Mouse (Mus musculus): ENCODE data around the gene Foxo3. TPM values are rescaled to one million over a fixed set of nuclear protein-coding genes. Genes with fewer than 3 reads are reported as not detected.

Foxo3 gene
- polyA plus RNA-seq, 1 experiment from 2014 or later, result 9.3 TPM

- H3K4me2 ChIP-seq (replicated peaks; ENCODE audit: low read depth), result no peak overlapping the region
- H3K4me1 ChIP-seq (replicated peaks; ENCODE audit: control insufficient read depth, insufficient read depth, low read length), result peaks cover 6% of the 10 kb centered on the region; the same call in 1 of the 2 replicates
- no peak for TF ChIP-seq CTCF (IDR thresholded peaks at IDR 0.05; ENCODE audit: low read depth)
- H3K9ac ChIP-seq (ENCODE audit: low read depth, low read length), result no peak overlapping the region
- 50% methylated on average over 2 of the region's 2 CpGs for WGBS
- no peaks in the 10 kb centered on the region; the same call in 1 of the 2 replicates for H3K36me3 ChIP-seq (ENCODE audit: control insufficient read depth, insufficient read depth)
- H3K27ac ChIP-seq (ENCODE audit: low read depth, low read length), result no peak overlapping the region
- no peaks in the 10 kb centered on the region for H3K9me3 ChIP-seq (ENCODE audit: control insufficient read depth)
- ATAC-seq, result no peak
- H3K27me3 ChIP-seq (replicated peaks; ENCODE audit: control insufficient read depth, insufficient read depth, low read length), result no peaks in the 10 kb centered on the region
- no peak overlapping the region for H3K4me3 ChIP-seq (ENCODE audit: low read depth, low read length)
These were observed 26.6 kb downstream of the Foxo3 start for GRCm38 (mm10) chr10:42249965-42250364.

DNA sequence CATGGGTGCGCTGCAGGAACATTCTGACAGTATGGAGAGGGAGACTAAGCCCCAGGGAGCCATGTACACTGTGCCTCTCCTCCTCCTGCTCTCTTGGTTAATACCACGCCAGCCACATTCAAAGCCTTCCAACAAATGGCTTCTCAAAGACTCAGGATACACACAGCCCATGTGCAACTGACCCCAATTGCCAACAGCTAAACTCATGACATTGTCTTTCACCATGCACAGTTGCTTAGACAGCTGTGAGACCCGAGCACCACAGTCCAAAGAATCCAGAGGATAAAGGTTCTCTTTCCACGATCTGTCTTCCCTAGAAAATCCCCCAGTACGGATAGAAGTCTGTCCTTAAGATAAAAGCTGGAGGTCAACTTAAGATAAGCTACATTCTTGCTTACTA is 27.9 kb downstream of the Foxo3 start:
- no peak for ATAC-seq
- no peak for TF ChIP-seq CTCF (IDR thresholded peaks at IDR 0.05; ENCODE audit: low read depth)
- Histone ChIP-seq H3K4me2 (replicated peaks; ENCODE audit: low read depth) (no peak overlapping the region), H3K27me3 (replicated peaks; ENCODE audit: control insufficient read depth, insufficient read depth, low read length) (no peaks in the 10 kb centered on the region), H3K36me3 (ENCODE audit: control insufficient read depth, insufficient read depth) (no peaks in the 10 kb centered on the region; the same call in 1 of the 2 replicates), H3K4me3 (ENCODE audit: low read depth, low read length) (no peak overlapping the region), H3K4me1 (replicated peaks; ENCODE audit: control insufficient read depth, insufficient read depth, low read length) (peaks cover 6% of the 10 kb centered on the region; the same call in 1 of the 2 replicates), H3K9me3 (ENCODE audit: control insufficient read depth) (no peaks in the 10 kb centered on the region), H3K9ac (ENCODE audit: low read depth, low read length) (no peak overlapping the region), H3K27ac (ENCODE audit: low read depth, low read length) (0 out of 2 replicates have a peak overlapping the region, but pooled peaks have one; percentile 10)
- 53% methylated on average over 5 of the region's 5 CpGs for WGBS

DNA sequence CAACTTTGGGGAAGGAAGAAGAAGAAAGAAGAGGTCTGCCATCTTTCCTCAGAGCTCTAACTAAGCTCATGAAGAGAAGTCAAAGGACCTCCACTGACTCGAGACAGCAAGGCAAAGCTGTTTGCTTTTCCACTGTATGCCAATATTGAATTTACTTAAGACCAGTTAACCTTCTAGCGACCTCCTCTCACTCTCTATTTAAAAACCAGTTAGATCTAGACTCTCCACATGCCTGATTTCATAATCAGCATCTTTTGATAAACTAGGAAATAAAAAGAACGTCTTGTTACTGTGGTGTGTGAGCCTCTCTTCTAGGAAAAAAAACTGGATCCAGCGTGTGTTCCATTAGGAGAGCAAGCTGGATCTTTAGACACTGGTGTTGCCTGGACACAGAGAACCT is 28.4 kb downstream of the Foxo3 start:
- H3K9me3 ChIP-seq (ENCODE audit: control insufficient read depth), result no peaks in the 10 kb centered on the region
- H3K9ac ChIP-seq (ENCODE audit: low read depth, low read length), result no peak overlapping the region
- no peak overlapping the region for H3K4me3 ChIP-seq (ENCODE audit: low read depth, low read length)
- no peaks in the 10 kb centered on the region for H3K27me3 ChIP-seq (replicated peaks; ENCODE audit: control insufficient read depth, insufficient read depth, low read length)
- H3K4me2 ChIP-seq (replicated peaks; ENCODE audit: low read depth), result no peak overlapping the region
- no peak for ATAC-seq
- no peaks in the 10 kb centered on the region; the same call in 1 of the 2 replicates for H3K36me3 ChIP-seq (ENCODE audit: control insufficient read depth, insufficient read depth)
- 36% methylated on average over 4 of the region's 4 CpGs for WGBS
- no peak for TF ChIP-seq CTCF (IDR thresholded peaks at IDR 0.05; ENCODE audit: low read depth)
- H3K4me1 ChIP-seq (replicated peaks; ENCODE audit: control insufficient read depth, insufficient read depth, low read length), result peaks cover 6% of the 10 kb centered on the region; the same call in 1 of the 2 replicates
- H3K27ac ChIP-seq (ENCODE audit: low read depth, low read length), result no peak overlapping the region

GRCm38 (mm10) chr10:42247125-42247816 is 29.3 kb downstream of the Foxo3 start:
- ATAC-seq, result no peak

DNA sequence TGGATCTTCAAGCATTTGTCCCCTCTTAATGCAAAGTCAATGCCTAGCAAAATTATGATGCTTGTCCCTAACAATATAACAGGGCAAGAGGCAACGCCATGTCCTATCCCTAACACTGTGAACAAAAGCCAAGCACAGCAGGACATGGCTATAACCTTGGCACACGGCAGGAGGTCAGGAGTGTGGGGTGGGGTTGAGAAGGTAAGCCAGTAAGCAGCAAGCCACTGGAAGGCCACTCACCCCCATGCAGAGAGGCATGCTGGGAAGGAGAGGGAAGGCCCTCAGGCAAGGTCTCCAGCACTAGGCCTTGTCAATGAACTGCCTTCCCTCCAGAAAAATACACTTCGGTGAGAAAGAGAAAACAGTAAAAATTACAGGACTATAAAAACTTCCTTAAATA is 30.1 kb downstream of the Foxo3 start:
- peaks cover 6% of the 10 kb centered on the region; the same call in 1 of the 2 replicates for H3K4me1 ChIP-seq (replicated peaks; ENCODE audit: control insufficient read depth, insufficient read depth, low read length)
- WGBS, result 77% methylated on average over 3 of the region's 3 CpGs
- no peaks in the 10 kb centered on the region for H3K9me3 ChIP-seq (ENCODE audit: control insufficient read depth)
- no peak overlapping the region for H3K4me2 ChIP-seq (replicated peaks; ENCODE audit: low read depth)
- no peak overlapping the region for H3K4me3 ChIP-seq (ENCODE audit: low read depth, low read length)
- H3K9ac ChIP-seq (ENCODE audit: low read depth, low read length), result no peak overlapping the region
- no peaks in the 10 kb centered on the region for H3K27me3 ChIP-seq (replicated peaks; ENCODE audit: control insufficient read depth, insufficient read depth, low read length)
- ATAC-seq, result no peak
- H3K36me3 ChIP-seq (ENCODE audit: control insufficient read depth, insufficient read depth), result no peaks in the 10 kb centered on the region; the same call in 1 of the 2 replicates
- TF ChIP-seq CTCF (IDR thresholded peaks at IDR 0.05; ENCODE audit: low read depth), result no peak
- H3K27ac ChIP-seq (ENCODE audit: low read depth, low read length), result no peak overlapping the region

More at GRCm38 (mm10) chr10:42247125-42247816, 29.3 kb downstream of the Foxo3 start:
- Histone ChIP-seq H3K36me3 (ENCODE audit: control insufficient read depth, insufficient read depth) (no peaks in the 10 kb centered on the region; the same call in 1 of the 2 replicates), H3K27ac (ENCODE audit: low read depth, low read length) (no peak overlapping the region), H3K27me3 (replicated peaks; ENCODE audit: control insufficient read depth, insufficient read depth, low read length) (no peaks in the 10 kb centered on the region), H3K4me1 (replicated peaks; ENCODE audit: control insufficient read depth, insufficient read depth, low read length) (peaks cover 6% of the 10 kb centered on the region; the same call in 1 of the 2 replicates), H3K4me3 (ENCODE audit: low read depth, low read length) (no peak overlapping the region), H3K9ac (ENCODE audit: low read depth, low read length) (no peak overlapping the region), H3K4me2 (replicated peaks; ENCODE audit: low read depth) (no peak overlapping the region), H3K9me3 (ENCODE audit: control insufficient read depth) (no peaks in the 10 kb centered on the region)
- 45% methylated on average over 11 of the region's 11 CpGs for WGBS
- no peak for TF ChIP-seq CTCF (IDR thresholded peaks at IDR 0.05; ENCODE audit: low read depth)

GRCm38 (mm10) chr10:42245636-42246035 is 30.9 kb downstream of the Foxo3 start:
- Histone ChIP-seq H3K4me3 (ENCODE audit: low read depth, low read length) (no peak overlapping the region), H3K9me3 (ENCODE audit: control insufficient read depth) (no peaks in the 10 kb centered on the region), H3K36me3 (ENCODE audit: control insufficient read depth, insufficient read depth) (no peaks in the 10 kb centered on the region; the same call in 1 of the 2 replicates), H3K9ac (ENCODE audit: low read depth, low read length) (no peak overlapping the region), H3K4me1 (replicated peaks; ENCODE audit: control insufficient read depth, insufficient read depth, low read length) (peaks cover 6% of the 10 kb centered on the region; the same call in 1 of the 2 replicates), H3K4me2 (replicated peaks; ENCODE audit: low read depth) (no peak overlapping the region), H3K27me3 (replicated peaks; ENCODE audit: control insufficient read depth, insufficient read depth, low read length) (no peaks in the 10 kb centered on the region), H3K27ac (ENCODE audit: low read depth, low read length) (no peak overlapping the region)
- ATAC-seq, result no peak
- no peak for TF ChIP-seq CTCF (IDR thresholded peaks at IDR 0.05; ENCODE audit: low read depth)
- WGBS, result 95% methylated on average over 3 of the region's 3 CpGs
